Mouse (Mus musculus): Measurements from ENCODE around the gene Dglucy. TPM values are rescaled to one million over a fixed set of nuclear protein-coding genes. Genes with fewer than 3 reads are reported as not detected.

Gene Dglucy
- polyA plus RNA-seq, 1 experiment from 2014 or later: 2.4 TPM

DNA sequence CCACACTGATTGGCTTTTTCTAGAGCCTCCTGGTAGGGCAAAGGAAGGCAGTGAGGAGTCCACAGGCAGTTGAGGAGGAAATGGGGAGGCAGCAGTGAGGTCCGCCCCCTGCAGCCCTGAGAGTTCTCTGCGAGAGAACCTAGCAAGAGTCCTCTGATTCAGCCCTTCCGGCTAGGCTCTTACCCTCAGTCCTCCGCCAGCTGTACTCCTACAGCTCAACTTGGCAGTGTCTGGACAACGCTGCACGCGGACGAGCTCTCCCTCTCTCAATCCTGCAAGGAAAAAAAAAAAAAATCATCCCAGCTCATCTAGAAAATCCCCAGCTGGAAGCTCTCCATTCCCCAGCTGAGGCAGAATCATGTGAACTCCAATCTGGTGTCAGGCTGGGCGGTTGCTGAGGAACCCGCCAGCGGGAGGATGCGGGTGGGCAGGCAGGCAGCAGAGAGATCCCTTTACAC, 109.0 kb downstream of the Dglucy start:
- Histone ChIP-seq H3K4me3 (ENCODE audit: low read depth, low read length) (no peak overlapping the region), H3K36me3 (ENCODE audit: control insufficient read depth, insufficient read depth, low read length) (no peaks in the 10 kb centered on the region), H3K9me3 (ENCODE audit: control insufficient read depth, low read length) (no peaks in the 10 kb centered on the region), H3K9ac (ENCODE audit: low read length) (no peak overlapping the region), H3K27ac (ENCODE audit: low read depth) (peak overlapping the region; percentile 3; the same call in 1 of the 2 replicates), H3K4me2 (ENCODE audit: low read length) (no peak overlapping the region), H3K4me1 (replicated peaks; ENCODE audit: control insufficient read depth, insufficient read depth, low read length) (peaks cover 6% of the 10 kb centered on the region), H3K27me3 (replicated peaks; ENCODE audit: control insufficient read depth, insufficient read depth, low read length) (0 out of 2 replicates have a peak, but pooled peaks cover 6% of the 10 kb centered on the region)
- ATAC-seq (replicated peaks; ENCODE audit: low FRiP score, low TSS enrichment, low read depth): peak; percentile 70
- peak; percentile 67 for DNase-seq (ENCODE audit: low spot score)
- WGBS: 15% methylated on average over 12 of the region's 12 CpGs

DNA sequence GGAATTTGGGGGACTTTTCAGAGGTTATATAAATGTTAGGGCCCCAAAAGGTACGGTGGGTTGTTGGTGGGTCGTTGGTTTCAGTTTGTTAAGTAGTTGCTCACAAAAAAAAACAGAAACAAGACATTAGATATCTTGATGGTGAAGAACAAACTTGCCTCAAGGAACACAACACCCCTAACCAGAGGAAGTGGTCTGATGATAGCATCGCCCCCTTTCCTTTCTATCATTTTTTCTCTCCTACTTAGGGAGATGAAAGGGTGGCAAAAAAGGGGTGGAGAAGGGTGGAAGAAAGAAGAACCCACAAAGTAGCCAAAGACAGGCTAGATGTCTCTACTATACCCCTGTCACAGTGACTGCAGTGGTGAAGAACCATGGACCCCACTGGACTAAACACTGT, 111.7 kb downstream of the Dglucy start:
- no peak for DNase-seq (ENCODE audit: low spot score)
- H3K9ac ChIP-seq (ENCODE audit: low read length): no peak overlapping the region
- peaks cover 6% of the 10 kb centered on the region for H3K4me1 ChIP-seq (replicated peaks; ENCODE audit: control insufficient read depth, insufficient read depth, low read length)
- H3K9me3 ChIP-seq (ENCODE audit: control insufficient read depth, low read length): no peaks in the 10 kb centered on the region
- no peaks in the 10 kb centered on the region for H3K36me3 ChIP-seq (ENCODE audit: control insufficient read depth, insufficient read depth, low read length)
- no peak overlapping the region for H3K4me2 ChIP-seq (ENCODE audit: low read length)
- 88% methylated on average over 3 of the region's 3 CpGs for WGBS
- ATAC-seq (replicated peaks; ENCODE audit: low FRiP score, low TSS enrichment, low read depth): no peak
- 0 out of 2 replicates have a peak, but pooled peaks cover 5% of the 10 kb centered on the region for H3K27me3 ChIP-seq (replicated peaks; ENCODE audit: control insufficient read depth, insufficient read depth, low read length)
- H3K4me3 ChIP-seq (ENCODE audit: low read depth, low read length): no peak overlapping the region
- no peak overlapping the region for H3K27ac ChIP-seq (ENCODE audit: low read depth)

DNA sequence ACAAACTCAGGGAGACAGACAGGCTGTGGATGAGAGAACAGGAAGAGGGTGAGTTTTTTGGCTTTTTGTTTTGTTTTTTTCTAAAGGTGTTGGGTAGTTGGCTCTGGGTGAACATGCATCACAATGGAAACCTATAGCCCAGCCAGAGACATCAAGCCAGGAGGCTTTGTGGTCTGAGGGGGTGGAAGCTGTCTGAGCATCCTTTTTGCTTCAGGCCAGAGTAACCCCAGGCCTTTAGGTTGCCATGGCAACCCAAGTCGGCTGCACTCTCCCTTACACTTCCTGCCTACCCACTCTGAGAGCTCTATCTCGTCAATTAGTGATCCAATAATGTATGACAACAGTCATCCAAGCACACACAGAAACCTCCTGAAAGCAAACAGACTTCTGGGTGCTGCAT, 116.6 kb downstream of the Dglucy start:
- Histone ChIP-seq H3K4me3 (ENCODE audit: low read depth, low read length) (no peak overlapping the region), H3K27ac (ENCODE audit: low read depth) (no peak overlapping the region), H3K36me3 (ENCODE audit: control insufficient read depth, insufficient read depth, low read length) (no peaks in the 10 kb centered on the region), H3K27me3 (replicated peaks; ENCODE audit: control insufficient read depth, insufficient read depth, low read length) (peaks cover 40% of the 10 kb centered on the region), H3K4me2 (ENCODE audit: low read length) (no peak overlapping the region), H3K9me3 (ENCODE audit: control insufficient read depth, low read length) (no peaks in the 10 kb centered on the region), H3K9ac (ENCODE audit: low read length) (no peak overlapping the region), H3K4me1 (replicated peaks; ENCODE audit: control insufficient read depth, insufficient read depth, low read length) (peaks cover 5% of the 10 kb centered on the region; the same call in 1 of the 2 replicates)
- DNase-seq (ENCODE audit: low spot score): no peak
- ATAC-seq (replicated peaks; ENCODE audit: low FRiP score, low TSS enrichment, low read depth): no peak
- 3% methylated on average over 2 of the region's 2 CpGs for WGBS

DNA sequence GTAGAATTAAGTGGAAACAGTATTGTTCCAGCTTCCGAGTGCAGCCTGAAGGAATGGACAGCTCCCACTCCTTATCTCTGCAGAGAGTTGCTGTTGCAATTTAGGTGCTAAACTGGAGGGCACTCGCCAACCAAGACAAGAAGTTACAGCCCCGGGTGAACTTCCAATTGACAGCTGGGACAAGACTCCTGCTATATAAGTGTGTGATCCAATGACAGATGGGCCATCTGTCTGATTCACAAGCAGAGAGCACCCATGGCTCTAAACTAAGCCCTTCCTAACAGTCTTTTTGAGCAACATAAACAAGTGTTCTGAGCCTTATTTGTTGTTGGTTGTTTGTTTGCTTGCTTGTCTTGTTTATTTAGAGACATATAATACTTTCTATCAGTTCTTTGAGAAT, 117.8 kb downstream of the Dglucy start:
- ATAC-seq (replicated peaks; ENCODE audit: low FRiP score, low TSS enrichment, low read depth): no peak
- H3K4me2 ChIP-seq (ENCODE audit: low read length): no peak overlapping the region
- WGBS: 22% methylated on average over 3 of the region's 3 CpGs
- no peaks in the 10 kb centered on the region for H3K36me3 ChIP-seq (ENCODE audit: control insufficient read depth, insufficient read depth, low read length)
- no peak overlapping the region for H3K9ac ChIP-seq (ENCODE audit: low read length)
- no peak overlapping the region for H3K4me3 ChIP-seq (ENCODE audit: low read depth, low read length)
- H3K9me3 ChIP-seq (ENCODE audit: control insufficient read depth, low read length): no peaks in the 10 kb centered on the region
- peaks cover 5% of the 10 kb centered on the region; the same call in 1 of the 2 replicates for H3K4me1 ChIP-seq (replicated peaks; ENCODE audit: control insufficient read depth, insufficient read depth, low read length)
- no peak overlapping the region for H3K27ac ChIP-seq (ENCODE audit: low read depth)
- no peak for DNase-seq (ENCODE audit: low spot score)
- H3K27me3 ChIP-seq (replicated peaks; ENCODE audit: control insufficient read depth, insufficient read depth, low read length): peaks cover 46% of the 10 kb centered on the region

DNA sequence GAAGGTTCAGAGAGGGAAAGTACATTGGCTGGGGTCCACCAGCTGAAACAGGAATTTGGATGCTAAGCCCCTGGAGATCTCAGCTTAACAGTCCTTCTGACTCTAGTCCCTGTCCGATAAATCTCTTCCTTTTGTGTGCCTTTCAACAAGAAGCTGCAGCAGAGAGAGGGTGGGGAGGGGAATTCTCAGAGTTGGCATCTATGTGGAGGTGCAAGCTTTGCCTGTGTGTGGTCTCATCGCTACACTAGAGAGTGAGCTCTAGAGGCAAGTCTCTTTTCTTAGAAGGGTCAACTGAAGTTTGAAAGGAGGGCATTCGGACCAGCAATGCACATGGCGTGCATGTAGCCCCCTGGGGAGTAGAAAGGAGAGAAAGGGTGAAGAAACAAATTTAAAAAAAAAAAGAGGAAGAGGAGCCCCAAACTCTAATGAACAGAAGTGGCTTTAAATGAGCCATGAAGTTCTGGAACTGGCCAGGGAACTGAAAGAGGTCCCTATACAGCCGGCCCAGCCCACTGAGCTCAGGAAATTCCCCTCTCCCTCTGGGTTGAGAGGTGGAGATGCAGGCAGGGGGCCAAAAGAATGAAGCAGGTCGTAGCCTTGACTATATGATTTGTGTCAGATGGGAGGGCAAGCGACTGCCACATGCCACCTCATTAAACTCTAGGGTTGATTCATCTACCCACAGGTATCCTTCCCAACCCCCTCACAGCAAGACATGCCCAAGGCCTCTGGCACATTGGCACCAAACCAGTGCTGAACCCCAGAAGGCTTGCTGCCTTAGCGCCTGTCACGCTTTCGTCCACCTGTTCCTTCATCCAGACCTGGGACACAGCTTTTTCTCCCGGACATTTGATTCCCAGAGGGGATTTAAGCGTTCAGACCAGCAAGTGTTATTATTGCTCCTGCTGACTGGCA, 119.1 kb downstream of the Dglucy start:
- Histone ChIP-seq H3K4me2 (ENCODE audit: low read length) (no peak overlapping the region), H3K4me3 (ENCODE audit: low read depth, low read length) (no peak overlapping the region), H3K27me3 (replicated peaks; ENCODE audit: control insufficient read depth, insufficient read depth, low read length) (peaks cover 48% of the 10 kb centered on the region), H3K9ac (ENCODE audit: low read length) (no peak overlapping the region), H3K27ac (ENCODE audit: low read depth) (no peak overlapping the region), H3K36me3 (ENCODE audit: control insufficient read depth, insufficient read depth, low read length) (no peaks in the 10 kb centered on the region), H3K9me3 (ENCODE audit: control insufficient read depth, low read length) (no peaks in the 10 kb centered on the region), H3K4me1 (replicated peaks; ENCODE audit: control insufficient read depth, insufficient read depth, low read length) (peaks cover 5% of the 10 kb centered on the region; the same call in 1 of the 2 replicates)
- DNase-seq (ENCODE audit: low spot score): no peak
- no peak for ATAC-seq (replicated peaks; ENCODE audit: low FRiP score, low TSS enrichment, low read depth)
- 30% methylated on average over 12 of the region's 12 CpGs for WGBS

DNA sequence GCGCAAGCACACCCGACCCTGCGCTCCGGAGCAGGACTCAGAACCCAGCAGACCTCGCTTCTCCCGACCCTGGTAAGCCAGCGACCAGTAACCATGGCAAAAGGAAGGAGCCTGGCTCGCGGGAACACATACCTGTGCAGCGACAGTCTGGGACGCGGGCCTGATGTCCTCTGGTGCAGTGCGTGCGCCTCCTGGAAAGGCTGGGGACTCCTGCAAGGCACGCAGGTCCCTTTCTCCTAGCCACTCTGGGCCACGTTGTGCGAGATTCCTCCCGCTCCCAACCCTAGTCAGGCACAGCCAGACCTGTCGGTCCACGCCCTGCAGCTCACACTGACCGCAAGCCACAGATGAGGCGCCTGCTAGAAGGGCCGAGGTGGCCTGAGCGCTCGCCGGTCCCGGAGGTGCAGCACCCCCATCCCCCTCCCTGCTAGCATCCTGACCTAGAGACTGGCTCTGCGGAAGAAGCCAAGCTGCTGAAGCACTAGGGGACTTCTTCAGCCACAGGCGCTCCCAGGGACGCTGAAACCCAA, 120.3 kb downstream of the Dglucy start:
- Histone ChIP-seq H3K9me3 (ENCODE audit: control insufficient read depth, low read length) (no peaks in the 10 kb centered on the region), H3K4me3 (ENCODE audit: low read depth, low read length) (peak overlapping the region; percentile 24), H3K27ac (ENCODE audit: low read depth) (no peak overlapping the region), H3K4me1 (replicated peaks; ENCODE audit: control insufficient read depth, insufficient read depth, low read length) (peaks cover 5% of the 10 kb centered on the region; the same call in 1 of the 2 replicates), H3K4me2 (ENCODE audit: low read length) (peak overlapping the region; percentile 49), H3K27me3 (replicated peaks; ENCODE audit: control insufficient read depth, insufficient read depth, low read length) (peaks cover 49% of the 10 kb centered on the region), H3K36me3 (ENCODE audit: control insufficient read depth, insufficient read depth, low read length) (no peaks in the 10 kb centered on the region), H3K9ac (ENCODE audit: low read length) (no peak overlapping the region)
- ATAC-seq (replicated peaks; ENCODE audit: low FRiP score, low TSS enrichment, low read depth): 0 out of 2 replicates have a peak, but pooled peaks have one; percentile 32
- under 1% methylated on average over 29 of the region's 30 CpGs for WGBS
- peak; percentile 66 for DNase-seq (ENCODE audit: low spot score)

DNA sequence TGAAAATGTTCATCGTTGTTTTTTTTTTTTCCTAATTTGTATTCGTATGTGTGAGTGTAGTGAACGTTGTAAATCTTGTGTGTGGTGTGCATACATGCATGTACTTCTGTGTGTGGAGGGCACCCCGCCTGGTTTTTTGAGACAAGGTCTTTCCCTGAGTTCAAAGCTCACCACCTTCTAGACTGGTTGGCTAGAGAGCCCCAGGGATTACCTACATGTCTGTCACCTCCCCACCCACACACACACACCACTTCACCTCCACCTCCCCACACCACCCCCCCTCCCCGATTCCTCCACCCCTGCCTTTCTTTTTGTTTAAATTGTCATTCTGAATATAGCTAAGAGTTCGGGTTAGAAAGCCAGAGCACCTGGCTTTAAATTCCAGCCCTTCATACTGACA, 122.0 kb downstream of the Dglucy start:
- DNase-seq (ENCODE audit: low spot score) (no peak), ATAC-seq (replicated peaks; ENCODE audit: low FRiP score, low TSS enrichment, low read depth) (no peak)
- H3K36me3 ChIP-seq (ENCODE audit: control insufficient read depth, insufficient read depth, low read length): no peaks in the 10 kb centered on the region
- 65% methylated on average over 6 of the region's 6 CpGs for WGBS
- H3K27ac ChIP-seq (ENCODE audit: low read depth): no peak overlapping the region
- peaks cover 49% of the 10 kb centered on the region for H3K27me3 ChIP-seq (replicated peaks; ENCODE audit: control insufficient read depth, insufficient read depth, low read length)
- no peaks in the 10 kb centered on the region for H3K9me3 ChIP-seq (ENCODE audit: control insufficient read depth, low read length)
- H3K4me3 ChIP-seq (ENCODE audit: low read depth, low read length): no peak overlapping the region
- no peak overlapping the region for H3K4me2 ChIP-seq (ENCODE audit: low read length)
- H3K9ac ChIP-seq (ENCODE audit: low read length): no peak overlapping the region
- H3K4me1 ChIP-seq (replicated peaks; ENCODE audit: control insufficient read depth, insufficient read depth, low read length): peaks cover 5% of the 10 kb centered on the region; the same call in 1 of the 2 replicates

DNA sequence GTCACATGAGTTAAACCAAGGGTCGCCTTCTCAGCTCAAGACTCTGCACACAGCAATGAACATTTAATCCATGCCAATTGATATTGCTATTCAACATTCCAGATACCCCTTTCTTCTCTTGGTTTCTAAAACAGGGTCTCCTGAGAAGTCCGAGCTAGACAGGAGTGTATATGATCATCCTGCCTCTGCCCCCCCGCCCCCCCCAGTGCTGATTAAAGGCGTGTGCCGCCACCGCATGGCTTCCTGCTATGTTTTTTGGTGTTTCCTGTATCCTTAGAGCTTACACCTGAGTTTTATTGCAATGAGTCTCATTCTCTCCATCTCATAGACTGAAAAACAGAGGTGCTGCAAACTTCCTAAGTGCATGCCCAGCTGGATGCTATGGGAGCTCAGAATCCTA, 122.5 kb downstream of the Dglucy start:
- no peak for DNase-seq (ENCODE audit: low spot score)
- H3K9ac ChIP-seq (ENCODE audit: low read length): no peak overlapping the region
- WGBS: 69% methylated on average over 6 of the region's 6 CpGs

More for the DNA sequence above, 122.5 kb downstream of the Dglucy start:
- H3K9me3 ChIP-seq (ENCODE audit: control insufficient read depth, low read length): no peaks in the 10 kb centered on the region
- no peak overlapping the region for H3K4me2 ChIP-seq (ENCODE audit: low read length)
- no peak overlapping the region for H3K27ac ChIP-seq (ENCODE audit: low read depth)
- no peak for ATAC-seq (replicated peaks; ENCODE audit: low FRiP score, low TSS enrichment, low read depth)
- H3K4me1 ChIP-seq (replicated peaks; ENCODE audit: control insufficient read depth, insufficient read depth, low read length): peaks cover 5% of the 10 kb centered on the region; the same call in 1 of the 2 replicates
- peaks cover 49% of the 10 kb centered on the region for H3K27me3 ChIP-seq (replicated peaks; ENCODE audit: control insufficient read depth, insufficient read depth, low read length)
- no peak overlapping the region for H3K4me3 ChIP-seq (ENCODE audit: low read depth, low read length)
- H3K36me3 ChIP-seq (ENCODE audit: control insufficient read depth, insufficient read depth, low read length): no peaks in the 10 kb centered on the region
